Mouse (Mus musculus): ENCODE data around the gene Gp1bb. TPM values are rescaled to one million over a fixed set of nuclear protein-coding genes. Genes with fewer than 3 reads are reported as not detected.

Gene Gp1bb
- polyA plus RNA-seq, 2 experiments from 2014 or later: not detected

GRCm38 (mm10) chr16:18628206-18628947 is 6.2 kb upstream of the Gp1bb start:
- no peak for ATAC-seq

DNA sequence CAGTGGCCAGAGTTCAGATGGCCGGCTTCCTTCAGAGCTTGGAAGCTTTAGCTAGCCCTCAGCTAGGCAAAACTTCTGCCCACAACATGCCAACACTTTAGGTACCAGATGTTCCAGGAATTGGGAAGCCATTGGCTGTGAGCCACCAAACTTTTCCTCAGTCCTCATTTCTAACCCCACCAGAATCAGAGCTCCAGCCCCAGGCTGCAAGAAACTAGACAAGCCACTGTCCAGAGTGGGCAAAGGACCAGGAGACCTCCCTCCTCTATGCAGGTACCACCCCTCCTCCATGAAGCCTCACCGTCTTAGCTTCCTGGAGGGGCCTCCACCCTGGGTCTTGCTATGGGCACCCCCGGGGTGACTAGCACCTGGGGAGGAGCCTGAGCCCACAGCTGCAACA is 5.0 kb upstream of the Gp1bb start:
- no peak for ATAC-seq

DNA sequence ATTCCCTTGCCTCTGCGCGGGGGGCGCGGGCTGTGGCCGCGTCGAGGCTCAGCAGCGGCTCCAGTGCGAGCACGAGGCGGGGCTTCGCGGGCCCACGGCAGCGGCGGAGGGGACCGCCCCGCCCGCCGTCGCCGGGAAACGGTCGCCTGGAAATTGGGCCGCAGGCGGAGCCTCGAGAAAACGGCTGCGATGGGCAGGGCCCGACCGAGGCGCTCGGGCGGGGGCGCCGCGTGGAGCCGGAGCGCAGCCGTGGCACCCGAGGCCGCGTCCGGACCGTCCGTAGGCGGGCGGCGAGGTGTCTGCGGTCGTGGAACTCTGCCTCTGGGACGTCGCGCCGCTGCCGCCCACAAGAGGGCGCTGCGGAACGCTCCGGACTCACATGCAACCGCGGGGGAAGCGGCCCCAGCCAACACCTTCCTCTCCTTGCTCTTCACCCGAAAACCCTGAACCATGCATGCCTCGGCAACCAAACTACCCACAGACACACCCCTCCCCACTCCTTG is 4.2 kb upstream of the Gp1bb start, which contains the start of gene Gm49601:
Gene Gm49601 (minus strand): TSS at position 52 of the 503 bp plus-strand sequence.
- peak; percentile 78 for ATAC-seq

GRCm38 (mm10) chr16:18625791-18626311 is 3.6 kb upstream of the Gp1bb start:
- peak; percentile 13 for ATAC-seq

- ATAC-seq: no peak
Measured at GRCm38 (mm10) chr16:18625097-18625496, 2.9 kb upstream of the Gp1bb start.

- no peak for ATAC-seq
Measured at GRCm38 (mm10) chr16:18624641-18625040, 2.4 kb upstream of the Gp1bb start.

DNA sequence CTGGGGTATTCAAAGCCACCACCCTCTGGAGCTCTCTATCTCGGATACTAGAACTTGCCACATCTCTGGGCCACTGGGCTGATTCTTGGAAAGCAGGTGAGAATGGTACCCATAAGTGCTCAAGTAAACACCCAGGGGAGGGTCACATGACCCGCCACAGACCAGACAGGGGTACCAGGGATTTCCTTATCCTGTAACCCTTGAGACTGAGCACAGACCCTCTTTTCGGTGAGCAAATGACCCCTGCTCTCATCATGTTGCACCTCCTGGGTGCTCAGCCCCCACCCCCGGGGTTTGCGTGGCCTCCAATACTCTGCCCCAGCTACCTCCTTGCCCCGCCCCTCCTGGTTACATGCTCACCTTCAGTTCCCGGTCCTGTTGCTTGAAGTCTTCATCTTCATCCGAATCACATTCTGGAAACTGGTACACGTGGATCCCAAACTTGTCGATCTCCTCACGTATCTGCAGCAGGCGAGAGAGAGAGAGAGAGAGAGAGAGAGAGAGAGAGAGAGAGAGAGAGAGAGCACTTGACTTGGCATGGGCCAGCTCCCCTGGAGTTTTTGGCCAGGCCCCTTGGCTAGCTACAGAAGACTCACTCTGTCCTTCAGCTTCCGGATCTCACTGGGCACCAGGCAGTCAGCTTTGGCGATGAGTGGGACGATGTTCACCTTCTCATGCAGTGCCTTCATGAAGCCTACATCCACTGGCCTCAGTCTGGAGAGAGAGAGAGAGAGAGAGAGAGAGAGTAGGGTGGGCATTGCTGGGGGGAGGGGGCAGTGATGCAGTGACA is 1.7 kb upstream of the Gp1bb start:
- ATAC-seq: no peak

GRCm38 (mm10) chr16:18622916-18623750 is 930 bp upstream of the Gp1bb start:
- ATAC-seq: no peak

- no peak for ATAC-seq
Measured at GRCm38 (mm10) chr16:18621362-18622001, 721 bp downstream of the Gp1bb start.

- no peak for ATAC-seq
Measured at GRCm38 (mm10) chr16:18620601-18621361, 1.4 kb downstream of the Gp1bb start.

- ATAC-seq: no peak
Measured at GRCm38 (mm10) chr16:18620201-18620600, 2.0 kb downstream of the Gp1bb start.

DNA sequence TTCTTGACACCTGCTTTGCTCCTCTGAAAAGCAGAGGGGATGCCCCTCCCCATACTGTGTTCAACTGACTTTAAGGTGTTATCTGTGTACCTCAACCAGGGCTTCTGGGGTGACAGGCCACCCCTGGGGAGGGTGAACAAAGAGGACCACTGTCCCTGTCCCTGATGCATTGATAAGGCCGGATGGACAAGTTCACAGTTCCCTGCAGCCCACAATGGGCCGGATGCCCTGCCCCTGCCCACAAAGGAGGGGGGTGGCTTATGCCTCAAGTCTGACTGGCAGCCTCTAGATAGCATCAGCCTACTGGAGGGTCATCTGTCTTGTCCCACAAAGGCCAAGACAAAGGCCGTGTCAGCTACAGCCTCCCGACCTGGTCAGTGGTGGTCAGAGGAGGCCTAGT is 3.1 kb downstream of the Gp1bb start:
- no peak for ATAC-seq

GRCm38 (mm10) chr16:18618297-18618696 is 3.9 kb downstream of the Gp1bb start:
- no peak for ATAC-seq

DNA sequence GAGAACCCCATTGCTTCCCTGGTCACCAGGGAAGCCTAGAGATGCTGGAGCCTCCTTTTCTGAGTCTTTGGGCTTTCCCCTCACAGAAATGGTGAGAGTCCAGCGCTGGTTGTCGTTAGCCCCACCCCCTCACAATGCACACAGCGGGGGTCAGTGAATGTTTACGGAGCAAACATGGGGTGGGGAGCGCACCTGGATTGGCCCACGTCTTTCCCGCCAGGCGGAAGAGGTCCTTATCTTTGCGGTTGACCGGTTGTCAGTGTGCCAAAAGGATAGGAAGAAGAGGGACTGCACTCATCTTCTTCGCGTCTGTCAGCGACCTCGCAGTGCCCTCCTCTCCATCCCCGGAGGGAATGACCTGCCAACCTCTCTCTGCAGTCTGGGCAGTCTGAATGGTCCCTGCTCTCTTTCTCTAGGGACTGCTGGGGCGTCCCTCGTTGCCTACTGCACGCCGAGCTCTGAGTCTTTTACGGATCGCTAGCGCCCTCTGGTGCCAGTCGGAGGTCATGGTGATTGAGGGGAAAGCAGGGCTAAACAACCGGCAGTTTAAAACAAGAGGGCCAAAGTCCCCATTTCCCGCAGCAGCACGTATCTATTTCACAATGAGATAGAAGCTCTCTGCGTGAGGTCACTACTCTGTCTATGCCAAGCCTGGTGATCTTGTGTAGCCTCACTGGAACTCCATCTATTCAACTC is 4.7 kb downstream of the Gp1bb start:
- peak; percentile 93 for ATAC-seq

GRCm38 (mm10) chr16:18613301-18613700 is 8.9 kb downstream of the Gp1bb start:
- ATAC-seq: no peak

GRCm38 (mm10) chr16:18611752-18612151 is 10.5 kb downstream of the Gp1bb start:
- no peak for ATAC-seq

DNA sequence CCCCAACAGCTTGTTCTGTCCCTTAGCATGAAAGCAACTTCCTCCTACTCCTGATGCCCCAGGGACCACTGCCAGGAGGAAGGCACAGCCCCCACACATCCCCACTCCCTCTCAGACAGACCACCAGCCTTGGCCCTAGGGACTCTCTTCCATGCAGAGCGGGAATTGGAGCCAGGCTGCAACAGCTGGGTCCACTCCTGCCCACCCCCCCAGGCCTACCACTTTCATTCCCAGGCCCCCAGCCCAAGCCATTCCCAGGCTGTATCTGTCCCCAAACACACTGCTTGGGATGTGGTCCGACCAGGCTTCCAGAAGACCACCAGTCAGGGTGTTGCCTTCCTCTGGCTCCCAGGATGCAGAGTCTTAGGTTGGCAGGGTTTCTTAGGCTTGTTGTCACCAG is 13.1 kb downstream of the Gp1bb start:
- ATAC-seq: no peak

DNA sequence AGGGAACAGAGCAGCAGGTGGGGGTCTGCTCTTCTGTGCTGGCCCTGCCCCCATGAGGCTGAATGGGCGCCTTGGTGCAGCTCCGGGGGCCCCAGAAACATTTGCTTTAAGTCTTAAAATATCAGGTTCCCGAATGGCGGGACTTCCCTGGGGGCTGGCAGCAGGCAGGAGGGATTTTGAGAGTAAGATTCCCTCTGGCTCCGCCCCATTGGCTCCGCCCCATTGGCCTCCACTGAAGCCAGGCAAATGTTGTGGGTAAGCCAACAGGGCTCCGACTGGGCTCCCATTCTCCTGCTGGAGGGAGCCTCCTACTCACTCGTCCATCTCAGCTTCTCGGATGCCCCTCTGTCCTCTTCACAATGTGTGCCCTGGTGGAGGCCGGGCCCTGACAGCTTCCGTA is 14.0 kb downstream of the Gp1bb start:
- no peak for ATAC-seq

GRCm38 (mm10) chr16:18605705-18606104 is 16.5 kb downstream of the Gp1bb start:
- no peak for ATAC-seq

- no peak for ATAC-seq
Measured at GRCm38 (mm10) chr16:18604267-18604701, 17.9 kb downstream of the Gp1bb start.

DNA sequence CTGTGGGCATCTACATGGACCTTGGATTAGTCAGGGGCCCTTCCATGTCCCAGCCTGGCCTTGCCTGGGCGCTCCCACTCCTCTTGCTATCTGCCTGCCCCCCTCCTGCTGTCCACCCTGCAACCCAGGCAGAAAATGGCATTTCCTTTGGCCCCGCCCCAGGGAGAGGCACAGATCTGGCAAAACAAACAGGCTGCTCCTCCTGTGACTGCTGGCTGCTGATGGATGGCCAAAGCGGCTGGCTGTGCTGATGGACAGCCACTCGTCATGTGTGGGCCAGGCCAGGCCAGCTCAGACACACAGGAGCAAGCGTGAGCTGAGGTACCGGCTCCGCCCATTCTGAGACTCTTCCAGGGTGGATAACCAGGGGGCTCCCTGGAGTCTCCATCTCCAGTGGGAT is 20.8 kb downstream of the Gp1bb start:
- ATAC-seq: no peak
